Mouse (Mus musculus) liver, embryonic 13.5 days (tissue): ENCODE measurements around the gene Ptpn3. TPM values are rescaled to one million over a fixed set of nuclear protein-coding genes. Genes with fewer than 3 reads are reported as not detected.

Experiments used
- ATAC-seq: fragments of 200-750 bp; cut with Nextera tagmentation; 2 replicates; pipeline ENCODE4 v1.8.0; 2017; ENCODE audit warnings: low read depth, mild to moderate bottlenecking, moderate number of reproducible peaks, moderate library complexity
- DNase-seq: peaks from one replicate; pipeline ENCODE4 v3.0.0; 2022
- H3K27ac ChIP-seq: fragments of 300-500 bp; sonication (generic); 2 replicates; pipeline ENCODE4 v1.5.1; 2015; ENCODE audit warnings: moderate library complexity, mild to moderate bottlenecking, inconsistent platforms
- H3K27me3 ChIP-seq: fragments of 300-500 bp; sonication (generic); 2 replicates; pipeline ENCODE4 v1.6.1; 2015; ENCODE audit warnings: mild to moderate bottlenecking, inconsistent platforms
- H3K36me3 ChIP-seq: fragments of 300-500 bp; sonication (generic); 2 replicates; pipeline ENCODE4 v1.6.1; 2015; ENCODE audit warnings: mild to moderate bottlenecking, inconsistent platforms
- H3K4me1 ChIP-seq: fragments of 300-500 bp; sonication (generic); replicated peaks from 2 replicates; pipeline ENCODE4 v1.6.1; 2015; ENCODE audit warnings: inconsistent platforms
- H3K4me2 ChIP-seq: fragments of 300-500 bp; sonication (generic); 2 replicates; pipeline ENCODE4 v1.6.1; 2015; ENCODE audit warnings: inconsistent platforms, mild to moderate bottlenecking, moderate library complexity
- H3K4me3 ChIP-seq: fragments of 300-500 bp; sonication (generic); replicated peaks from 2 replicates; pipeline ENCODE4 v1.5.1; 2015; ENCODE audit warnings: mild to moderate bottlenecking, inconsistent platforms
- H3K9ac ChIP-seq: fragments of 300-500 bp; sonication (generic); 2 replicates; pipeline ENCODE4 v1.6.1; 2015; ENCODE audit warnings: mild to moderate bottlenecking, inconsistent platforms
- H3K9me3 ChIP-seq: fragments of 300-500 bp; sonication (generic); replicated peaks from 2 replicates; pipeline ENCODE4 v1.6.1; 2016; ENCODE audit warnings: inconsistent platforms
- WGBS: fragments of 180-500 bp; shearing (Covaris S2); methylation state at CpG from one replicate; pipeline ENCODE4 v1.1.7; 2015; ENCODE audit not compliant: insufficient replicate concordance; 5-methylcytosine and 5-hydroxymethylcytosine counted together
- polyA plus RNA-seq: library from polyadenylated mRNA; unstranded; fragments of >200 nt; fragmentation: Nextera tagmentation; extraction: Ambion mirVana; gene quantifications from 2 replicates; pipeline ENCODE4 v1.2.1, GENCODE M21; 2015

Ptpn3 gene
- polyA plus RNA-seq, 1 experiment from 2014 or later = 0.36 TPM

- Histone ChIP-seq H3K4me3 (no peak overlapping the region), H3K9me3 (no peaks in the 10 kb centered on the region), H3K4me2 (no peak overlapping the region), H3K27ac (no peak overlapping the region), H3K36me3 (no peaks in the 10 kb centered on the region), H3K9ac (no peak overlapping the region), H3K4me1 (peaks cover 11% of the 10 kb centered on the region), H3K27me3 (peaks cover 41% of the 10 kb centered on the region)
- 58% methylated on average over 9 of the region's 9 CpGs for WGBS
- no peak for ATAC-seq
- DNase-seq = no peak
These were observed 6.5 kb downstream of the Ptpn3 start for GRCm38 (mm10) chr4:57294971-57295656.

- no peaks in the 10 kb centered on the region for H3K9me3 ChIP-seq
- peaks cover 8% of the 10 kb centered on the region; the same call in 1 of the 2 replicates for H3K4me1 ChIP-seq
- no peak for DNase-seq
- no peak overlapping the region for H3K27ac ChIP-seq
- no peak for ATAC-seq
- WGBS = 75% methylated on average over 5 of the region's 5 CpGs
- no peaks in the 10 kb centered on the region for H3K36me3 ChIP-seq
- peaks cover 16% of the 10 kb centered on the region for H3K27me3 ChIP-seq
- no peak overlapping the region for H3K4me2 ChIP-seq
- H3K9ac ChIP-seq = no peak overlapping the region
- H3K4me3 ChIP-seq = no peak overlapping the region
These were observed 9.0 kb downstream of the Ptpn3 start for GRCm38 (mm10) chr4:57292670-57293069.

- no peak overlapping the region for H3K27ac ChIP-seq
- H3K4me1 ChIP-seq = peaks cover under 1% of the 10 kb centered on the region; the same call in 1 of the 2 replicates
- DNase-seq (no peak), ATAC-seq (no peak)
- no peaks in the 10 kb centered on the region for H3K9me3 ChIP-seq
- no peaks in the 10 kb centered on the region for H3K27me3 ChIP-seq
- H3K4me3 ChIP-seq = no peak overlapping the region
- H3K9ac ChIP-seq = no peak overlapping the region
- WGBS = 66% methylated on average over 6 of the region's 6 CpGs
- H3K4me2 ChIP-seq = no peak overlapping the region
- no peaks in the 10 kb centered on the region for H3K36me3 ChIP-seq
These were observed 11.6 kb downstream of the Ptpn3 start for GRCm38 (mm10) chr4:57290049-57290448.

- Histone ChIP-seq H3K9ac (no peak overlapping the region), H3K36me3 (no peaks in the 10 kb centered on the region), H3K4me1 (no peaks in the 10 kb centered on the region), H3K4me3 (no peak overlapping the region), H3K9me3 (no peaks in the 10 kb centered on the region), H3K4me2 (no peak overlapping the region), H3K27ac (no peak overlapping the region), H3K27me3 (no peaks in the 10 kb centered on the region)
- ATAC-seq (no peak), DNase-seq (no peak)
- 58% methylated on average over 3 of the region's 3 CpGs for WGBS
These were observed 13.8 kb downstream of the Ptpn3 start for GRCm38 (mm10) chr4:57287808-57288207.

- H3K9ac ChIP-seq = no peak overlapping the region
- H3K4me2 ChIP-seq = no peak overlapping the region
- no peaks in the 10 kb centered on the region for H3K4me1 ChIP-seq
- ATAC-seq (no peak), DNase-seq (no peak)
- H3K4me3 ChIP-seq = no peak overlapping the region
- no peaks in the 10 kb centered on the region for H3K9me3 ChIP-seq
- H3K27ac ChIP-seq = no peak overlapping the region
- H3K36me3 ChIP-seq = no peaks in the 10 kb centered on the region
- WGBS = 50% methylated on average over 2 of the region's 2 CpGs
- no peaks in the 10 kb centered on the region for H3K27me3 ChIP-seq
These were observed 16.4 kb downstream of the Ptpn3 start for GRCm38 (mm10) chr4:57285251-57285650.

GRCm38 (mm10) chr4:57283189-57283588, 18.4 kb downstream of the Ptpn3 start:
- Histone ChIP-seq H3K9me3 (no peaks in the 10 kb centered on the region), H3K27me3 (no peaks in the 10 kb centered on the region), H3K4me1 (no peaks in the 10 kb centered on the region), H3K36me3 (no peaks in the 10 kb centered on the region), H3K4me2 (no peak overlapping the region), H3K27ac (no peak overlapping the region), H3K4me3 (no peak overlapping the region), H3K9ac (no peak overlapping the region)
- WGBS = 65% methylated on average over 3 of the region's 3 CpGs
- no peak for DNase-seq
- no peak for ATAC-seq

GRCm38 (mm10) chr4:57282630-57283029, 19.0 kb downstream of the Ptpn3 start:
- H3K27ac ChIP-seq = no peak overlapping the region
- DNase-seq (no peak), ATAC-seq (no peak)
- H3K4me1 ChIP-seq = no peaks in the 10 kb centered on the region
- H3K36me3 ChIP-seq = no peaks in the 10 kb centered on the region
- no peak overlapping the region for H3K4me2 ChIP-seq
- H3K9me3 ChIP-seq = no peaks in the 10 kb centered on the region
- no peak overlapping the region for H3K4me3 ChIP-seq
- H3K9ac ChIP-seq = no peak overlapping the region
- H3K27me3 ChIP-seq = no peaks in the 10 kb centered on the region
- WGBS = 65% methylated on average over 6 of the region's 6 CpGs

GRCm38 (mm10) chr4:57282179-57282578, 19.5 kb downstream of the Ptpn3 start:
- H3K4me1 ChIP-seq = no peaks in the 10 kb centered on the region
- H3K4me3 ChIP-seq = no peak overlapping the region
- ATAC-seq (no peak), DNase-seq (no peak)
- no peak overlapping the region for H3K27ac ChIP-seq
- H3K36me3 ChIP-seq = no peaks in the 10 kb centered on the region
- WGBS = 50% methylated on average over 5 of the region's 5 CpGs
- H3K9me3 ChIP-seq = no peaks in the 10 kb centered on the region
- no peaks in the 10 kb centered on the region for H3K27me3 ChIP-seq
- H3K9ac ChIP-seq = no peak overlapping the region
- H3K4me2 ChIP-seq = no peak overlapping the region

GRCm38 (mm10) chr4:57280888-57281287, 20.7 kb downstream of the Ptpn3 start:
- Histone ChIP-seq H3K4me2 (no peak overlapping the region), H3K36me3 (no peaks in the 10 kb centered on the region), H3K4me3 (no peak overlapping the region), H3K27me3 (no peaks in the 10 kb centered on the region), H3K4me1 (no peaks in the 10 kb centered on the region), H3K9me3 (no peaks in the 10 kb centered on the region), H3K27ac (no peak overlapping the region), H3K9ac (no peak overlapping the region)
- DNase-seq (no peak), ATAC-seq (no peak)
- 69% methylated on average over 5 of the region's 5 CpGs for WGBS

GRCm38 (mm10) chr4:57279229-57279628, 22.4 kb downstream of the Ptpn3 start:
- ATAC-seq (no peak), DNase-seq (no peak)
- no peak overlapping the region for H3K9ac ChIP-seq
- no peaks in the 10 kb centered on the region for H3K4me1 ChIP-seq
- H3K27ac ChIP-seq = no peak overlapping the region
- H3K27me3 ChIP-seq = no peaks in the 10 kb centered on the region
- H3K36me3 ChIP-seq = no peaks in the 10 kb centered on the region
- WGBS = 34% methylated on average over 8 of the region's 8 CpGs
- H3K4me2 ChIP-seq = no peak overlapping the region
- H3K9me3 ChIP-seq = no peaks in the 10 kb centered on the region
- no peak overlapping the region for H3K4me3 ChIP-seq

- WGBS = 31% methylated on average over 10 of the region's 10 CpGs
- no peaks in the 10 kb centered on the region for H3K36me3 ChIP-seq
- H3K9ac ChIP-seq = no peak overlapping the region
- H3K4me1 ChIP-seq = no peaks in the 10 kb centered on the region
- no peak for DNase-seq
- H3K27me3 ChIP-seq = no peaks in the 10 kb centered on the region
- ATAC-seq = no peak
- no peak overlapping the region for H3K27ac ChIP-seq
- H3K9me3 ChIP-seq = no peaks in the 10 kb centered on the region
- no peak overlapping the region for H3K4me2 ChIP-seq
- H3K4me3 ChIP-seq = no peak overlapping the region
These were observed 22.8 kb downstream of the Ptpn3 start for GRCm38 (mm10) chr4:57278812-57279211.

- WGBS = 67% methylated on average over 3 of the region's 3 CpGs
- no peaks in the 10 kb centered on the region for H3K4me1 ChIP-seq
- no peak overlapping the region for H3K27ac ChIP-seq
- H3K9ac ChIP-seq = no peak overlapping the region
- H3K4me3 ChIP-seq = no peak overlapping the region
- H3K4me2 ChIP-seq = no peak overlapping the region
- H3K36me3 ChIP-seq = no peaks in the 10 kb centered on the region
- peaks cover 3% of the 10 kb centered on the region; the same call in 1 of the 2 replicates for H3K27me3 ChIP-seq
- H3K9me3 ChIP-seq = no peaks in the 10 kb centered on the region
- ATAC-seq (no peak), DNase-seq (no peak)
These were observed 24.0 kb downstream of the Ptpn3 start for GRCm38 (mm10) chr4:57277671-57278070.
